Mouse (Mus musculus) embryonic facial prominence, embryonic 13.5 days (tissue): ENCODE data around the gene C1galt1c1. TPM values are rescaled to one million over a fixed set of nuclear protein-coding genes. Genes with fewer than 3 reads are reported as not detected.

Source experiments
- ATAC-seq: fragments of 200-750 bp; cut with Nextera tagmentation; 2 replicates; pipeline ENCODE4 v1.8.0; 2017; ENCODE audit warnings: low read depth; ENCODE audit not compliant: insufficient number of reproducible peaks, insufficient read depth, low FRiP score, low TSS enrichment
- H3K27ac ChIP-seq: fragments of 300-500 bp; sonication (generic); 2 replicates; pipeline ENCODE4 v1.5.1; 2015; ENCODE audit warnings: moderate library complexity, mild to moderate bottlenecking, inconsistent platforms
- H3K27me3 ChIP-seq: fragments of 300-500 bp; sonication (generic); 2 replicates; pipeline ENCODE4 v1.6.1; 2015; ENCODE audit warnings: mild to moderate bottlenecking, inconsistent platforms
- H3K36me3 ChIP-seq: fragments of 300-500 bp; sonication (generic); 2 replicates; pipeline ENCODE4 v1.6.1; 2015; ENCODE audit warnings: mild to moderate bottlenecking, inconsistent platforms
- H3K4me1 ChIP-seq: fragments of 300-500 bp; sonication (generic); 2 replicates; pipeline ENCODE4 v1.6.1; 2015; ENCODE audit warnings: inconsistent platforms
- H3K4me2 ChIP-seq: fragments of 300-500 bp; sonication (generic); 2 replicates; pipeline ENCODE4 v1.6.1; 2015; ENCODE audit warnings: moderate library complexity, mild to moderate bottlenecking, inconsistent platforms
- H3K4me3 ChIP-seq: fragments of 300-500 bp; sonication (generic); 2 replicates; pipeline ENCODE4 v1.5.1; 2015; ENCODE audit warnings: mild to moderate bottlenecking, inconsistent platforms
- H3K9ac ChIP-seq: fragments of 300-500 bp; sonication (generic); 2 replicates; pipeline ENCODE4 v1.6.1; 2015; ENCODE audit warnings: mild to moderate bottlenecking, inconsistent platforms
- H3K9me3 ChIP-seq: fragments of 300-500 bp; sonication (generic); 2 replicates; pipeline ENCODE4 v1.6.1; 2016; ENCODE audit warnings: inconsistent platforms
- whole genome bisulfite sequencing: fragments of 180-500 bp; shearing (Covaris S2); methylation state at CpG from one replicate; pipeline ENCODE4 v1.1.7; 2015; ENCODE audit warnings: mixed read lengths; 5-methylcytosine and 5-hydroxymethylcytosine counted together
- polyA plus RNA-seq: library from polyadenylated mRNA; unstranded; fragments of >200 nt; fragmentation: Nextera tagmentation; extraction: Ambion mirVana; gene quantifications from 2 replicates; pipeline ENCODE4 v1.2.1, GENCODE M21; 2015

C1galt1c1 gene
- polyA plus RNA-seq, 1 experiment from 2014 or later: 24.9 TPM

- Histone ChIP-seq H3K27me3 (no peaks in the 10 kb centered on the region), H3K36me3 (no peaks in the 10 kb centered on the region), H3K4me3 (peak overlapping the region; percentile 52), H3K4me1 (no peaks in the 10 kb centered on the region), H3K27ac (peak overlapping the region; percentile 87), H3K9ac (peak overlapping the region; percentile 69), H3K9me3 (no peaks in the 10 kb centered on the region), H3K4me2 (peak overlapping the region; percentile 62)
- 17% methylated on average over 3 of the region's 3 CpGs for WGBS
- no peak for ATAC-seq
Measured at GRCm38 (mm10) chrX:38600995-38601369, 33.9 kb downstream of the C1galt1c1 start.

DNA sequence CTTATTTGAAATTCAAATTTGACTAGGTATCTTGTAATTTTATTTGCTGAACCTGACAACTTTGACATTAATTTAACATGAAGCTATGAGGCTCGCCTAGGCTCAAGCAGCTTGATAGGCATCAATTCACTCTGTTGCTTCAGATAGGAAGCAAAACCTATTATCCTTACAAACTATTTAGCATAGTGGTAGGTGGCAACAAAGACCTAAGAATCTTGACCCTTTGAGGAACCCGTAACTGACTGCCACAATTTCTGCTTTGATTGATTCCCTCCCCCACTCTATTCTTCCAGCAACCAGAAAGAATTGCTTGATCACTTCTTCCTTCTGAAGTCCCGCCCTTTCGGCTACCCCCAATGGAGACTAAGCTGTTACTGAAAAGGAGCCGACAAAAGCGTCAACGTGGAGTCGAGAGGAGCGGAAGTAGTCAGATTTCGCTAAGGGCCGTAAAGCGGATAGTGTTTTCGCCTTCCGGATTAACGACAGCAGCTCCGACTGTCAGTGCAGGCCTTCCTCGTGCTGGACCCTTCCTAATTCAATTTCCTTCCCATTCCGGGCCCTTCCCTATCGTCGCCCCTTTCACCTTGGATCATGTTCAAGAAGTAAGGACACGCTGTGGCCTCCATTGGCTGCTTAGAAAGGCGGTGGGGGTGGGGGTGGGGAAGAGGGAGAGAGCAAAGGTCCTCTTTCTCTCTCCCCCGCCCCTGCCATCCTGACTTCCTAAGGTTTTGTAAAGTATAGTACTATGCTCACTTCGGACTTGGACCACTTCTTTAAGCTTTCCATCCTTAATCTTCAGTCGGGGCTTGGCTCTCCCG lies 34.5 kb downstream of the C1galt1c1 start, which contains the start of gene Mcts1:
Gene Mcts1 (plus strand): TSS at position 402 of the 818 bp plus-strand sequence.
- peak within 1 kb of the TSS; percentile 69 for H3K9ac ChIP-seq
- H3K27me3 ChIP-seq: no peaks in the 10 kb centered on the region
- peak within 1 kb of the TSS; percentile 62 for H3K4me2 ChIP-seq
- peak within 1 kb of the TSS; percentile 87 for H3K27ac ChIP-seq
- no peaks in the 10 kb centered on the region for H3K36me3 ChIP-seq
- 23% methylated on average over 26 of the region's 26 CpGs for WGBS
- H3K4me1 ChIP-seq: no peaks in the 10 kb centered on the region
- peak; percentile 52 for ATAC-seq
- H3K9me3 ChIP-seq: no peaks in the 10 kb centered on the region
- peak within 1 kb of the TSS; percentile 52 for H3K4me3 ChIP-seq

GRCm38 (mm10) chrX:38593180-38593889 lies 41.6 kb downstream of the C1galt1c1 start:
- no peak overlapping the region for H3K4me2 ChIP-seq
- H3K9me3 ChIP-seq: no peaks in the 10 kb centered on the region
- no peaks in the 10 kb centered on the region for H3K36me3 ChIP-seq
- H3K4me1 ChIP-seq: no peaks in the 10 kb centered on the region
- peak overlapping the region; percentile 4; the same call in 1 of the 2 replicates for H3K27ac ChIP-seq
- no peak for ATAC-seq
- no peak overlapping the region for H3K4me3 ChIP-seq
- WGBS: 52% methylated on average over 5 of the region's 5 CpGs
- H3K9ac ChIP-seq: no peak overlapping the region
- H3K27me3 ChIP-seq: no peaks in the 10 kb centered on the region

DNA sequence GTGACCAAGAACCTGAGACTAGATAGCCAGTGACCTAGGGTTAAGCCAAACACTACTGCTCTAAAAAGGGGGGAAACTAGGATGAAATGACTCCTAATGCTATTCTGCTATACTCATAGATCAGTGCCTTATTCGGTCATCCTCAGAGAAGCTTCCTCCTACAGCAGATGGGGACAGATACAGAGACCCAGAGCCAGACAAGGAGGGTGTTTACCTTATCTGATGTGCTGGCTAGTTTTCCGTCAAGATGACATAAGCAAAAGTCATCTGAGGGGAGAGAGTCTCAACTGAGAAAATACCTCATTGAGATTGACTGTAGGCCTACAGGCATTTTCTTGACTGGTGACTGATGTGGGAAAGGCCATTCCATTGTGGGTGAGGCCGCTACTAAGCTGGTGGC lies 43.1 kb downstream of the C1galt1c1 start:
- no peak overlapping the region for H3K27ac ChIP-seq
- H3K36me3 ChIP-seq: no peaks in the 10 kb centered on the region
- H3K4me3 ChIP-seq: no peak overlapping the region
- no peak for ATAC-seq
- no peak overlapping the region for H3K4me2 ChIP-seq
- no peaks in the 10 kb centered on the region for H3K4me1 ChIP-seq
- WGBS: 89% methylated on average over 3 of the region's 3 CpGs
- no peak overlapping the region for H3K9ac ChIP-seq
- no peaks in the 10 kb centered on the region for H3K9me3 ChIP-seq
- no peaks in the 10 kb centered on the region for H3K27me3 ChIP-seq

DNA sequence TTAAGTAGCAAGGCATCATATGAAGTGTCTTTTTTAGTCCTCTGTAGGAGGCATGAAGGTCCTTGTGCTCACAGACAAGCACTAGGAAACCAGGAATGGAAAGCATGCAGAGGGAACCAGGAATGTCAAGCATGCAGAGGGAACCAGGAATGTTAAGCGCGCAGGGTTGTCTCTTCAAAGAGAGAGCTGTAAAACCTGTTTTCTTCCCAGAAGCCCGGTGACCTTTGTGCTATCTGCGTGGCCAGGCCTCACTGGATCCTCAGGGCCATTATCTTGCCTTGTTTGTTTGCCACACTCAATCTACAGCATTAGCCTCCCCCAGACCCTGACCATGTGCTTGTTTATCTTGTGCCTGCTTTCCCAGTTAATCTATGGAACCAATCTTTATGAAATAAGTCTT lies 45.1 kb downstream of the C1galt1c1 start:
- 33% methylated on average over 4 of the region's 4 CpGs for WGBS
- H3K27ac ChIP-seq: no peak overlapping the region
- H3K4me2 ChIP-seq: no peak overlapping the region
- H3K9me3 ChIP-seq: no peaks in the 10 kb centered on the region
- no peak for ATAC-seq
- no peaks in the 10 kb centered on the region for H3K36me3 ChIP-seq
- no peak overlapping the region for H3K4me3 ChIP-seq
- no peak overlapping the region for H3K9ac ChIP-seq
- H3K27me3 ChIP-seq: no peaks in the 10 kb centered on the region
- H3K4me1 ChIP-seq: no peaks in the 10 kb centered on the region

GRCm38 (mm10) chrX:38583261-38583660 lies 51.6 kb downstream of the C1galt1c1 start:
- Histone ChIP-seq H3K27ac (no peak overlapping the region), H3K27me3 (no peaks in the 10 kb centered on the region), H3K4me3 (no peak overlapping the region), H3K4me2 (no peak overlapping the region), H3K9ac (no peak overlapping the region), H3K9me3 (no peaks in the 10 kb centered on the region), H3K36me3 (no peaks in the 10 kb centered on the region), H3K4me1 (no peaks in the 10 kb centered on the region)
- no peak for ATAC-seq

DNA sequence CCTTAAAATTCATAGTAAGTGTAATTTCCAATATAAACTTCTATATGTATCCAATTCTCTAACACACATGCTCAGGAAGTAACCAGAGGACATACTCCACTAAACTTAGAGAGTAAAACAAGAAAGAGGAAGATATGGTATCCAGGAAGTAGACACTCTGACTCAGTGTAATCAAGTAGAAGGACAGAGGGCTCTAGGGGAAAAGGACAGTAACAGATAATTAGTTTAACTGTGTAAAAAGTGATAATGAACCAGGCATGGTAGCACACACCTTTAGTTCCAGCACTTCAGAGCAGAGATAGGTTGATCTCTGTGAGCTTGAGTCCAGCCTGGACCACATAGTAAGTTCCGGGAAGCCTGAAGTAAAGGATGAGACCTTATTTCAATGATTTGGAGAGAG lies 53.7 kb downstream of the C1galt1c1 start:
- H3K4me3 ChIP-seq: no peak overlapping the region
- no peak overlapping the region for H3K27ac ChIP-seq
- no peaks in the 10 kb centered on the region for H3K27me3 ChIP-seq
- no peaks in the 10 kb centered on the region for H3K4me1 ChIP-seq
- H3K36me3 ChIP-seq: no peaks in the 10 kb centered on the region
- ATAC-seq: no peak
- H3K4me2 ChIP-seq: no peak overlapping the region
- H3K9me3 ChIP-seq: no peaks in the 10 kb centered on the region
- H3K9ac ChIP-seq: no peak overlapping the region
- WGBS: 83% methylated on average over 1 of the region's 1 CpGs

Other genes with a start within 250 kb of the C1galt1c1 start
- 108 and 120 TPM in 2 replicates for gene Lamp2, start 178.6 kb downstream of the C1galt1c1 start, polyA plus RNA-seq
- gene Cul4b, start 58.9 kb downstream of the C1galt1c1 start, polyA plus RNA-seq: 34.1 and 35.6 TPM in 2 replicates
- gene Mcts1, start 34.5 kb downstream of the C1galt1c1 start, polyA plus RNA-seq: 96.1 and 96.7 TPM in 2 replicates
- not detected in 2 replicates for gene 6030498E09Rik, start 137.6 kb upstream of the C1galt1c1 start, polyA plus RNA-seq